Mouse (Mus musculus) layer of hippocampus, adult 6 months (tissue): ENCODE measurements around the gene Nadk. TPM values are rescaled to one million over a fixed set of nuclear protein-coding genes. Genes with fewer than 3 reads are reported as not detected.

Experiments
- long read RNA-seq, 2 experiments: library from polyadenylated mRNA; unstranded; transcript quantifications; one replicate each; pipeline ENCODE4 v2.0.0; 2019 to 2020
- polyA plus RNA-seq: library from polyadenylated mRNA; unstranded; fragments of <200 nt; fragmentation: Nextera tagmentation; gene quantifications from 2 replicates; pipeline ENCODE4 v1.2.3, GENCODE M21; 2021

Gene Nadk
- polyA plus RNA-seq, result 58.4 and 62.6 TPM in 2 replicates
- long read RNA-seq, experiment 1, transcript Nadk-203 (12 exons, 3,152 nt), result major isoform, 99 of 136 reads
- long read RNA-seq, experiment 1, partial matches to known transcripts, result 15 of 136 reads
- long read RNA-seq, experiment 1, other reads (novel, unspliced or antisense), result 22 of 136 reads
- long read RNA-seq, experiment 2, transcript Nadk-203 (12 exons, 3,152 nt), result major isoform, 436 of 556 reads
- long read RNA-seq, experiment 2, partial matches to known transcripts, result 28 of 556 reads
- long read RNA-seq, experiment 2, other reads (novel, unspliced or antisense), result 88 of 556 reads

DNA sequence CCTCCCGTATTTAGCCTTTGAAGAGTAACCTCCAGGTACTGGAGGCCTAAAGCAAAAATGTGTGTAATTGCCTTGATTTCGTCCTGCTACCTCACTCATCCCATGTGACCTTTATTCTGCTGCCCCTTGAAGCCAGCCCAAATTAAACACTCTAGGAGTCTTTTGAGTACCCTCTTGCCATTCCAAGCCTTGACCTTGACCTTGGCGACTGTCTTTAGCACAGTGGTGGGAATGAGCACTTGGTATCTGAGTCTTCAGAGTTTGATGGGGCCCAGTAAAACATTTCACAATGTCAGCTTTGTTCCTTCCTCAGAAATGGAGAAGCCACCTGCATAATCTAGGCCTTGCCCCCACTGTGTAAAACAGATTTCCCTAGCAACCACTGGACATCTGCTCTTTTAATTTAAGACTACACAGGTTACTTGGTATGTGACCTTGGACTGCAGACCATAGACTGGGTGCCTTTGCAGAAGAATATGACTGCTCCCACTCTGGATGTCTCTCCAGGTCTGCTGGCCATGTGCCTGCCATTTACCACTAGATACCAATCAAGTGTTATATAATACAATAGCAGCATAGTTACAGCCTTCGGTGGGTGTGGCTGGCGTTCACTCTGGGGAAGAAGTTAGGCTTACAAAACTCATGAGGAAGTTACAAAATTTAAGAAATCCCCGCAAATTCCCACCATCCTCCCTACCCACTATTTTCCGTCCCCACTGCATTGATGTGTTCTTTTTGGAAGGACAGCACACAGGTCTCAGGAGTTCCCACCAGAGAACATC lies at the start of gene Nadk:
TSS of gene Nadk (plus strand) at position 718 of the 782 bp plus-strand sequence.

GRCm38 (mm10) chr4:155601091-155601996 lies 39.2 kb downstream of the Nadk start, which contains the start of gene Slc35e2:
Gene Slc35e2 (plus strand): TSS chr4:155601416.

GRCm38 (mm10) chr4:155624338-155625291 lies 62.4 kb downstream of the Nadk start, which contains the start of gene Cdk11b:
Gene Cdk11b (plus strand): TSS chr4:155624854.

Other genes with a start within 250 kb of the Nadk start
- gene Prkcz, start 201.0 kb upstream of the Nadk start, polyA plus RNA-seq, result 92.9 and 103 TPM in 2 replicates
- 30.7 and 34.2 TPM in 2 replicates for gene Gabrd, start 164.3 kb upstream of the Nadk start, polyA plus RNA-seq
- gene Cfap74, start 153.2 kb upstream of the Nadk start, polyA plus RNA-seq, result 5.1 and 5.3 TPM in 2 replicates
- 7.6 and 8.3 TPM in 2 replicates for gene Tmem52, start 93.3 kb upstream of the Nadk start, polyA plus RNA-seq
- 837 and 1,392 TPM in 2 replicates for gene Gnb1, start 71.0 kb upstream of the Nadk start, polyA plus RNA-seq
- 26.4 and 31.2 TPM in 2 replicates for gene Slc35e2, start 39.0 kb downstream of the Nadk start, polyA plus RNA-seq
- 35.4 and 39.2 TPM in 2 replicates for gene Cdk11b, start 62.5 kb downstream of the Nadk start, polyA plus RNA-seq
- gene Gm10563, start 83.0 kb downstream of the Nadk start, polyA plus RNA-seq, result not detected in 2 replicates
- 0.45 and 0.87 TPM in 2 replicates for gene Mmp23, start 91.0 kb downstream of the Nadk start, polyA plus RNA-seq
- gene Mib2, start 106.8 kb downstream of the Nadk start, polyA plus RNA-seq, result 14.8 and 16.5 TPM in 2 replicates
- 10.0 and 11.8 TPM in 2 replicates for gene Fndc10, start 132.0 kb downstream of the Nadk start, polyA plus RNA-seq
- gene Ssu72, start 142.4 kb downstream of the Nadk start, polyA plus RNA-seq, result 201 and 210 TPM in 2 replicates
- 2.4 and 2.9 TPM in 2 replicates for gene Tmem240, start 172.4 kb downstream of the Nadk start, polyA plus RNA-seq
- gene Atad3a, start 198.7 kb downstream of the Nadk start, polyA plus RNA-seq, result 28.5 and 32.9 TPM in 2 replicates
- gene Vwa1, start 212.3 kb downstream of the Nadk start, polyA plus RNA-seq, result 14.0 and 15.3 TPM in 2 replicates
- gene Tmem88b, start 223.5 kb downstream of the Nadk start, polyA plus RNA-seq, result 10.0 and 10.7 TPM in 2 replicates
- 0.19 TPM in 1 of 2 replicates, not detected in the other for gene Ankrd65, start 228.1 kb downstream of the Nadk start, polyA plus RNA-seq
- 367 and 368 TPM in 2 replicates for gene Mrpl20, start 240.5 kb downstream of the Nadk start, polyA plus RNA-seq